Mouse (Mus musculus) thymus, adult 18-20 months (tissue): ENCODE data around the gene Zfp872.
"Not testable (repeated sequence)": the region's sequence is repeated elsewhere in the genome, so short reads cannot be mapped to it uniquely, and the experiment has no call there.

Source experiments
- DNase-seq, 2 experiments: peaks; one replicate each; pipeline ENCODE4 v3.0.0; 2022; ENCODE audit warnings: mixed read lengths in 2 of 2

Zfp872 gene

DNA sequence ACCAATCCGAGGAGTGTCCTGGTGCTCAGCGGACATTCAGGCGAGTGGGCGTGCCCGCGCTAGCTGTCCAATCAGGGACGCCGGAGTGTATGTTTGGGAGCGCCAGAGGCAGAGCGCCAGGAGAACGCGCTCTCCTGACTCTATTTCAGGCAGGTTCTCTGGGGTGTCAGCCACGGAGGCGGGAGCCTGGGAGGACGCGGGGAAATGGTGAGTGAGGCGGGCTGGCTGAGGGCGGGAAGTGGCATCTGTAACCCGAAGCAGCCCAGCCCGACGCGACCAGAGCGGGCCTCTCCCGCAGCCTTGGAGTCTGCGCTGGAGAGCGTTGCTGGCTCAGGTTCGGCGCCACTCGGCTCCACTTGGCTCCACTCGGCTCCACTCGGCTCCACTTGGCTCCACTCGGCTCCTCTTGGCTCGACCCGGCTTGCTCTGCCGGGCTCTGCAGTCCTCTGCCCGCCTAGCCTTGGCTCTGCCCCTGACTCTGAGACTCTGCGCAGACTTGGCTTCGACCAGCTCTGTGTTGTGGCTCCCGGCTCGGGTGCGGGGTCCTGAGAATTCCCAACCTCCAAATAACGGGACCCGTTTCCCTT, at the start of gene Zfp872:
Zfp872 (plus strand) TSS at position 66 of the 587 bp plus-strand sequence.
- no peak for DNase-seq

DNA sequence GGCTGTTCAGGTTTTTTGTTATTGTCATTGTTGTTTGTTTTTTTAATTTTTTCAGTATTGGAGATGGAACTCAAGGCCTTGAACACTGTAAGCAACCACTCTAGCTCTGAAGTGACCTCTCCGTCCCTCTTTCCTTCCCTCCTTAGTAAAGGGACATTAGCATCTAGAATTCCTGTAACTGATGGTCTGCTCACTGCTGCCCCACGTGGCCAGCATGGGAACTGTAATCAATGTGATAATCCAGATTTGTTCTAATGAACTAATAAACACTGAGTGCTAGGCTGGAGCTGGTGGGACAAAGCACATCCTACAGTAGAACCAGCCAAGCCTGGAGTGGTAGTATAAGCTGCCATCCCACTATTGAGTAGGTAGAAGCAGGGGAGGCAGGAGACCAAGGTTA, 49.4 kb upstream of the Zfp872 start:
- DNase-seq: no peak

DNA sequence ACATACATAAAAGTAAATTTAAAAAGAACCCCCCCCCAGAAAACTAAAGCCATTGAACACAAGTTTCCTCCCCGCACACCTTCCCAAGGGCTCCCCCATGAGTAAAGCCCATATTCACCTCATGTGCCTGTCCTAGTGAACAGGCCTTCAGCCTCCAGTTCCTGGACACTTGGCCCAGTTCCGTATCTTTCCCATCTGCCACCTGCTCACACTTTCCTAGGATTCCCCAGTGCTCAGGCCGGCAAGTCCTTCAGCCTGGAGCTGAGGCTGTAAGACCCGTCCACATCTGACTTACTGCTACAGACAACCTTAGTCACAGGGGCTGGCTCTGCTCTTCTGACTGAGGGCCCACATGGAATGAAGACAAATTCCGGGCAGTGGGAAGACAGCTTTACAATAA, 48.1 kb upstream of the Zfp872 start:
- DNase-seq: no peak

DNA sequence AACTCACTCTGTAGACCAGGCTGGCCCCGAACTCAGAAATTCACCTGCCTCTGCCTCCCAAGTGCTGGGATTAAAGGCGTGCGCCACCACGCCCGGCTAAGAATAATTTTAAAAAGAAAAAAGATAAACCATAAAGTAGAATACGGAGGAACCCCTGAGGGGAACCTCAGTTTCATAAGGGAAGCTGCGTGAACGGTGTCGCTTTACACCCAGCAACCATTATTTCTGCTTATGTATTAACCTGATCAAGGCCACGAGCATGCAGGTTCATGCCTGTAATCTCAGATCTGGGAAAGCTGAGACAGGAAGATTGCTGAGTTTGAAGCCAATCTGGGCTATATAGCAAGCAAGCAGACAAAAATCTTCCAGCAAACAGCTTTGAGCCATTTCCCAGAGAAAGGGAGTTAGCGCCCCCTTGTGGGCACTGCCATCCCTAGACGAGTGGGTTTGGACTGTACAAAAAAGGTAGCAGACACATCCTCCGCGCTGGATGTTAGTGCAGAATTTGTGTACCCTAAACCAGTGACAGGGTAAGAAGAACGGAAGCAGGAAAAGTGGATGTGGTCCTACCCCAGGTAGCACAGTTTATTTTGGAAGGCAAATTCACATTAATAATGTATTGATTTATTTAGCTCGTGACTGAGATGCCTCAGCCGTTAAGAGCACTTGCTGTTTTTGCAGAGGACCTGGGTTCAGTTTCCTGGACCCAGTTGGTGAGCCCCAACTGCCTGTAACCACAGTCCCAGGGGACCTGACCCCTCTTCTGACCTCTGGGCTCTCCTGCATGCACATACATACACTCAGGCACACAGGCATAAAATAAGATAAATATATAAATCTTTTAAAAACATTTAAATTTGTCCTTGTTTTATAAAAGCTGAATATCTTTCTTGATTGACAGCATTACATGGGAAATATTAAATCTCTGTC, 44.5 kb upstream of the Zfp872 start:
- DNase-seq: peak; percentile 70 to 76

DNA sequence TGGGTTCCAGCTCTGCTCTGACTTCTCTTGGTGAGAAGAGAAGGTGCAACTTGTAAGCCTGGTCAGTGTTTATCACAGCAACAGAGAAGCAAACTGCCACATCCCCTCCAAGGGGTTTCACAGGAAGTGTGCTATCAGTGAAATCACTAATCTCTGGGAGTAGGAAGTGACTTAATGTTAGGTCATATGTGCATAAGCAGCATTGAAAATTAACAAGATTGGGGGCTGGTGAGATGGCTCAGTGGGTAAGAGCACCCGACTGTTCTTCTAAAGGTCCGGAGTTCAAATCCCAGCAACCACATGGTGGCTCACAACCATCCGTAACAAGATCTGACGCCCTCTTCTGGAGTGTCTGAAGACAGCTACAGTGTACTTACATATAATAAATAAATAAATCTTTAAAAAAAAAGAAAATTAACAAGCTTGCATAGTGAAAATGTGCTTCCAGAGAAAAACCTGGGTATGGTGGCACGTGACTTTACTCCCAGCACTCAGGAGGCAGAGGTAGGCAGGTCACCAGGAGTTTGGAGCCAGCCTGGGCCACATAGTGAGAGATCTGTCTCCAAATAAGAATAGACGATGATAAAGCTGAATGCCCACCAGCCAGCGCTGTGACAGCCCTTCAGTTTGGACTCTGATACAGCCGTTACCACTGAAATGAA, 43.5 kb upstream of the Zfp872 start:
- DNase-seq: no peak

DNA sequence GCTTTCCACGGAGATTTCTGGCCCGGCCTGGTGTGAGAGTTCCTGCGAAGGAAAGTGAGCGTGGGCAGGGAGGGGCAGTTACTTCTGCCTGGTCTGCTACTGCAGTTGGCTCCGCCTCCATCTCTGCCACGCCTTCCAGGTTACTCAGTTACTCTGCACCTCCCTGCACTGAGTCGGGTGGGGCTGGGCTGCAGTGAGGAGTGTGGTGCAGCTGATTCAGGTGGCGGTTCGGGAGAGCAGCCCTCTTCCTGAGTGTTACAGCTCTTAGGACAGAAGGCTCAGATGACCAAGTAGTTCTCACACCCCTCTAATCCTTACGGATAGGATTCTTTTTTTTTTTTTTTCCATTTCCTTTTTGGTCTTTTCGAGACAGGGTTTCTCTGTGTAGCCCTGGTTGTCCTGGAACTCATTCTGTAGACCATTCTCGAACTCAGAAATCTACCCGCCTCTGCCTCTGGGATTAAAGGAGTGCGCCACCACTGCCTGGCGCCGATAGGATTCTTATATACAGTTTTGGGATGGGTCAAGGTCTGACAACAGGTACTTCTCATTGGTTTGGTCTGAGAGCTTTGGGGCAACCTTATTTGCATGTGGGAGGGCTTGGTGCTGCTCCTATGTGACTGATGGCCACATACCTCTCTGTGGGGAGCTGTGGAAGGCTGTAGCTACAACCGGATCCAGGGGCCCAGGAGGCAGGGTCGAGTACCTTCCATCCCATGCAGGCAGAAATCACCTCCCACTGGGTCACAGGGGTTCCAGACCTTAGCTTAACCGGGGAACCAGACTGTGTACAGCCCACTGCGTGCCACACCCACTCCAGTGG, 38.3 kb upstream of the Zfp872 start:
- DNase-seq: no peak

DNA sequence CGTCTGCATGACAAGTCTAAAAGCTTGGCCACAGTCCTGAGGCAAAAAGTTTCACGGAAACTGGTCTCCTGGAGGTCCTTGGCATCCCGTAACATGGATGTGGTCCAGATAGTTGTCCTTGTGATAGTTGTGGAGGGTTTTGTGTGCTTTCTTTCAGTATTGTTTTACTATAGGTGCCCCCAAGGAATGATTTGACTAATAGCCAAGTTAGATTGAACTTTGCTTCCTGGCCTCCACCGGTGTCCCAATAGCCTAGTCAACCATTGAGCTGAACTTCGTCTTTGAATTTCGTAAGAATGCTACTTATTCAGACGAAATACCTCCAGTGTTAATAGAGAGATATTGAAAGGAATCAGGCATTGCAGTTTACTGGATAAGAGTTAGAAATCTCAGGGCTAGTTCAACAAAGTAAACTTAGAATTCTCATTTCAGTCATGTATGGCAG, 37.6 kb upstream of the Zfp872 start:
- DNase-seq: not testable (repeated sequence)

DNA sequence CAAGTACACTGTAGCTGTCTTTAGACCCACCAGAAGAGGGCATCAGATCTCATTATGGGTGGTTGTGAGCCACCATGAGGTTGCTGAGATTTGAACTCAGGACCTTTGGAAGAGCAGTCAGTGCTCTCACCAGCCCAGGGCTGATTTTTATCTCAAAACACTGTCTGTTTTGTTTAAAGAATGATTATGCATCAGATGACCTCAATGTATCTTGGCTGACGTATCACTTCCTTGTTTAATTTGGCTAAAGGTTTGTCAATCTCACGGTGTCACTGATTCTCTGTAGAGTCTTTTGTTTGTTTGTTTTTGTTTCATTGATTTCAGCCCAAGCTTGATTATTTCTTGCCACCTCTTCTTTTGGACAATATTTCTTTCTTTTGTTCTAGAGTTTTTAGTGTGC, 36.9 kb upstream of the Zfp872 start:
- DNase-seq: no peak

DNA sequence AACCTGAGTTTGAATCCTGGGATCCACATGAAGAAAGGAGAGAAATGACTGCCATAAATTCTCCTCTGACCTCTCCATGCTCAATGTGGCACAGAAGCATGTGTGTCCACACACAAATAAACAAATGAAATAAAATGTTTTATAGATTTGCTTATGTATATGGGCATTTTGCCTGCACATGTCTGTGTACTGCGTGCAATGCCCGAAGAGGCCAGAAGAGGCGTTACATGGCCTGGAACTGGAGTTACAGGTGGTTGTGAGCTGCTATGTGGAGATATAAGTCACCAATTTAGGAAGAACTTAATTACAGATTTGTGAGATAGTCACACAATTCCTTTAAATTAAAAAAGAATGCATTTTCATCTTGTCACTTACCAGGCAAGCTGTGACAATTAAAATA, 34.1 kb upstream of the Zfp872 start:
- DNase-seq: no peak

DNA sequence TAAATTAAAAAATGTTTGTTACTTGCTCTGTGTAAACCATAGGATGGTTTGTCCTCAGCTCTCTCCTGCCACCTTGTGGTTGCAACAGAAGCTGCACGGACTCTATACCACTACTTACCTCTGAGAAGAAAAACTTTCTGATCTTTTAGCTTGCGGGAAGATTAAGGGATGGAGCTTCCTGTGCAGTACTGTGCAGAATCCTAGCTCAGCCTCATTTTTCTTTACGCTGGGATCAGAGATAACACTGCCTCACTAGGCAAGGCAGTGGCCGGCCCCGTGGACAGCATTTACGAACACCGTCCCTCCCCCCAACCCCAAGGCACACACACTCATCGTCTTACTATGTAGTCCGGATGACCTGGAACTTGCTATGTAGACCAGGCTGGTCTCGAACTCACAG, 32.3 kb upstream of the Zfp872 start:
- DNase-seq: peak in 1 of 2 experiments; percentile 56

DNA sequence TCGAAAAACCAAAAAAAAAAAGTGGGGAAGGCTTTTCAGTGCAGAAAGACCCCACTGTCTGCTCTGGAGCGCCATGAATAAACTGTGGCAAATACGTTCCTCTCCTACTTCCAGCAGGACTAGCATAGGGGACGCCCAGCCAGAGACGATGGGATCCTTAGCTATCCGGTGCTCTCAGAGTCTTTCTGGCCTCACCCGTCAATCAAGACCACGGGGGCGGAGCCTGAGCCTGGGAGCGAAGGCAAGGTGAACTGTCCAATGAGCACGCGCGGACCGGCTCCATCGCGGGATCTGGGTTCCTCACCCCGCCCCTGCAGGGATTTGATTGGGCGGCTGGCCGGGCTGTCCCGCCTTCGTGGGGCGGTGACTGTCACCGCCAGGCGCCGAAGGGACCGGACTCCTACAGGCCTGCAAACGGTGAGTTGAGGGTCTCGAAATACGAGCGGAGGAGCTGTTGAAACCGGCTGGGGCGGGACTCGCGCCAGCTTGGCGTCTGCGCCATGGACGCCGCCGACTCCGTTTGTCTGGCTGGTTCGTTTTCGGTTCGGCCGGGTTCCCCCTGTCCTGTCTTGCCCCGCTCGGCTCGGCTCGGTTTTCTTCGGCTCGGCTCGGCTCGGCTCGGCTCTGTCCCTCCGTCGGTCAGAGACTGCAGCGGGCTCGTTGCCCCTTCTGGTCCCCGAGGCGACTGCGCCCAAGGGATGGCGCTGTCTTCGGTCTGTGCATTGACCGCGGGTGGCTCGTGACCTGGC, 31.2 kb upstream of the Zfp872 start, which contains the start of gene Pigyl:
Pigyl (plus strand) TSS at position 350 of the 749 bp plus-strand sequence.
- peak; percentile 97 to 99 for DNase-seq

DNA sequence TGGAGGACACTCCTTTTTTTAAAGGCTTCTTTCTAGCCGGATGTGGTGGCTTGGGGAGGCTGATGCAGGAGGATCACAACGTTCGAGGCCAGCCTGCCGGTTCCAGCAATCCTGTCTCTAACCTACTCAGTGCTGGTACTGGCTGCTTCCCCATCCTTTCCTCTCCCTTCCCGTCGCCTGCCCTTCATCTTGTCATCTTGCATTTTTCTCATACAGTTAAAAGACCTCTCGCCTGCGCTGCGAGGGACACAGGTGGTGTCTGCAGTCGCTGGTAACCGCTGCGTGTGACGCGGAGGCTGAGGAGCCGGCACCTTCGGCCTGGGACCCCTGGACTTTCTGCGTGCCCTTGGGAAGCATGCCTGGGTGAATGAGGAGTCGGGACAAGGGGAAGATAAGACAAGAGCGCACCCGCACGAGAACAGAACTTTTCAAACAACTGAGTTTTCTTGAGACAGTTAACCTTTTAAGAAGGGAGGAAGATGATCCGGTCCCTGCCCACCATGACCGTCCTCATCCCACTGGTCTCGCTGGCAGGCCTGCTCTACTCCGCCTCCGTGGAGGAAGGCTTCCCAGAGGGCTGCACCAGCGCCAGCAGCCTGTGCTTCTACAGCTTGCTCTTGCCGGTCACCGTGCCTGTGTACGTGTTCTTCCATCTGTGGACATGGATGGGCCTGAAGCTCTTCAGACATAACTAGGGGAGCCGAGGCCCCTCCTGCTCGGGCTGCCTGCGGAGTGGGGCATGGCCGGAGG, 30.2 kb upstream of the Zfp872 start:
- DNase-seq: no peak

DNA sequence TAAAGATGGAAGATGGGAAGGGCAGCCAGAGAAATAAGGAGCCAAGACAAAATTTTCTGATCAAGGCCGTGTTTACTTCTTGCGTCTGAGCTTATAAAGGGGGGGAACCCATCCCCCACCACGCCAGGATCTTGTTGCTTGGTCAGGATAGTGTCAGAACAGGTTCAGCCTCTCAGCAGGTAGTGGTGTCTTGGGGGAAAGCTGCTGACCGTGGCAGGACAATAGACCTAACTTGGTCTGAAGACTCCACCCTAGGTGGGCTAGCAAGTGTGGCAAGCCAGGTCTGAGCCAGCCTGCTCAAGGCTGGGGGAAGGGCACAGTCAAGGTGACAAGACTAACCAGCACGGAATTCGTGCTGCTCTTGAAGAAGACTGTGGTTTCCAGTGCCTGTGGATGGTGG, 26.6 kb upstream of the Zfp872 start:
- DNase-seq: no peak

DNA sequence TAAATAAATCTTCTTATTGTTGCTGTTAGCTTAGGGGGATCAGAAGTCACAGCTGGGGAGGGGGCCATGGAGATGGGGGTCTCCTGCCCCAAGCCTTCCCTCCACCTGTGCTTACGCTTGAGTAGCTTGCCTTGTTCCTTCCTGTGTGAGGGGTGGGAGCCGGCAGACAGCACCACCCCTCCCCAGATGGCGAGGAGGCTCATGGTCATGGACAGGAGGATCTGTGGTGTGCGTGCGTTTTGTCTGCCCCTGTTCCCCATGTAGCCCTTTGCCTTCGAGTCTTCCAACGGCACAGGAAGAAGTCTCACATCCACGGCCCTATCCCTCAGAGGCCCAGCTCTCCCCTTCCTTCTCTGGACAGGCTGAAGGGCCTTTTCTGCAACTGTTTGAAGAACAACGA, 25.6 kb upstream of the Zfp872 start:
- no peak for DNase-seq

DNA sequence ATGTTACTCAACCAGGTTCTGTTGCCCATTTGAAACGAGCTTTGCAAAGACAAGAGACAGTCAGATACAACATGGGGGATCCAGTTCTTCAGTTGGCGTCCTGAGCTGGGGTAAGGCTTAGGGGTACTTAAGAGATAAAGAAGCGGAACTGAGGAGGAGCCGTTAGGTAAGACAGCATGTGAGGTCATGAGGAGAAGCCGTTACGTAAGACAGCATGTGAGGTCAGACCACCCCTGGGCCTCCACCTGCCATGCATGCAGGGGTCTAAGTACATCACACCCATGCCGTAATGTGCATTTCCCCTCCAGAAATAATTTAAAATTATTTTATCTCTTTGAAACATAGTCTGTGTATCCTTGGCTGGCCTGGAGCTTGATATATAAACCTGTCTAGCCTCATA, 25.0 kb upstream of the Zfp872 start:
- DNase-seq: no peak

DNA sequence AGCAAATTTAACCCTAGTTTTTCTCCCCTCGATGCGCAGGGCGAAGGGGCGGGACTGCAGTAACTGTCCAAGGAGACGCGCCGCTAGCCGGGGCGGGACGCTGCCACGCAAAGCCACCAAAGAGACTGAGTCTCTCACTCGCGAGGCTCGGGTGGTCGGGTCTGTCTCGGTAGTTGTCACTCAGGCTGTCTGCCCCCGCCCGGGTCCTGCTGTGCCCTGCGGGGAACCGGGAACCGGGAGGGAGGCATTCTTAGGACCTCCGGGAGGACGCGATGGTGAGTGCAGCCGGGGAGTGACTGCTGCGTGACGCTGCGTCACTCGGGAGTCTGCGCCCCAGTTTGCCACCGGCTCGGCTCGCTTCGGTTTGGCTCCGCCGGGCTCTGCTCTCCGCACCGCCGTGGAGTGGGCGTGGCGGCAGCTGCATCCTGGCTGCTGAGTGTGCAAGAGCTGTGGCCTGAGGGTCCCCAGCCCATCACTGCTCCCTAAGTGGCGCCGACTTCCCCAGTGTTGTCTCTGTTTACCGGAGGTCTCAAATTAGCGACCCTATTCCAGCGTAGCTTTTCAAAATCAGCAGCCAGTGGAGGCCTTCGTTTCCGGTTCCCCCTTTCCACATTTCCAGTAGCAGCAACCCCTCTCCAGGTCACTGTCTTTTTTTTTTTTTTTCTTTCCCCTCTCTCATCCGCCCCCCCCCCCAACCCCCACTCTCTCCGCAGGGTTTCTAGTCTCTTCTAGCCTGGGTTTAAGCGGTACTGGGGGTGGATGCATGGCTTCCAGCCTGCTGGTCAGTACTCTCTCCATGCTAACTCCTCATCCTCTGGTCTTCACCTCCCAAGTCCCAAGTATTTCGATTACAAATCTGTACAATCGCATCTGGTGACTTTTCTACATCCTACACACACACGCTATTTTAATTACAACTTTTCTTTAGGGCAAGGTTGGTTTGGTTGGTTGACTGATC, 22.9 kb upstream of the Zfp872 start:
- peak; percentile 16 to 23 for DNase-seq

DNA sequence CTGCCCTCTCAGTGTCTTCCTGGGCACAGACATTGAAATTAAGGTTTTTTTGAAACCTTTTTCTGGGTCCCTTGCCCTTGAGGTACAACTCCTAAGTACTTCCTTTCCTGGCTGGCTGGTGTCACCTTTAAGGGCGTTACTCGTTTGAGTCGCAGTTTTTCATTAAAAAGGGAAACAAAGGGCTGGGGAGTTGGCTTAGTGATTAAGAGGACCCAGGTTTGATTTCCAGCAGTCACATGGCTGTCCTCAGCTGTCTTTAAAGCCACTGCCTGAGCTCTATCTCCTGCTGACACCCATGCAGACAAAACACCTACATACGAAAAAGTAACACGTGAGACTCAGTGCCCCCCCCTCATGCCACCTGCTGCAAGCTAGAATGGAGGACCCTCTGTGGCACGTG, 21.9 kb upstream of the Zfp872 start:
- no peak for DNase-seq

DNA sequence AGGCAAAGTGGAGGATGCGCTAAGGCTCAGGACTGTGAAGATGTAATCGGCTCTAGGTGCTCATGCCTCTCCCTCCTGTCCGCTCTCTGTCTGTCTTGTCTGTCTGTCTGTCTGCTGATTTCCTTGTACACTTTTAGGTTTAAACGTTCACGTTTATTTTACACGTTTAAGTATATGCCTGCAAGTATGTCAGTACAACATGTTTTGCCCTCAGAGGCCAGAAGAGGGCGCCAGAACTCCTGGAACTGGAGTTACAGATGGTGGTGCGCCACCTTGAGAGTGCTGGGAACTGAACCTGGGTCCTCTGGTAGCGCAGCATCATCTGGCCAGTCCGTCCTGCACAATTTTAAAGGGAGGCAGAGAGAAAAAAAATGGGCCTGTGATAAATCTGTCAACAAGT, 21.2 kb upstream of the Zfp872 start:
- no peak for DNase-seq

DNA sequence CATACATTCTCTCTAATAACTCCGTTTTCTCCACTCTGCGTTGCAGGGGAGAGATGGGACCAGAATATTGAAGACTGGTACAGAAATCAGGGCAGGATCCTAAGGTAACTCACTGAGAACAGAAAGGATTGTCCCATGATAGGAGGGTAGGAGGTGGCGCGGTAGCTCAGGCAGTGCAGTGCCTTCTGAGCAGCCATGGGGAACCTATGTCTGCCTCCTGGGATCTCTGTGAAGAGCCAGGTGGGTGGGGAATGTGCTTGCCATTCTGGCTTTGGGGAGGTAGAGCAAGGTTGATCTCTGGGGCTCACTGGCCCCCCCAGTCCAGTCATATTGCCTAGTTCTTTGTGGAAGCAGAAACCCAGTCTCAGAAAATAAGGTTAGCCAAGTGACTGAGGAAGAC, 20.1 kb upstream of the Zfp872 start:
- DNase-seq: no peak

DNA sequence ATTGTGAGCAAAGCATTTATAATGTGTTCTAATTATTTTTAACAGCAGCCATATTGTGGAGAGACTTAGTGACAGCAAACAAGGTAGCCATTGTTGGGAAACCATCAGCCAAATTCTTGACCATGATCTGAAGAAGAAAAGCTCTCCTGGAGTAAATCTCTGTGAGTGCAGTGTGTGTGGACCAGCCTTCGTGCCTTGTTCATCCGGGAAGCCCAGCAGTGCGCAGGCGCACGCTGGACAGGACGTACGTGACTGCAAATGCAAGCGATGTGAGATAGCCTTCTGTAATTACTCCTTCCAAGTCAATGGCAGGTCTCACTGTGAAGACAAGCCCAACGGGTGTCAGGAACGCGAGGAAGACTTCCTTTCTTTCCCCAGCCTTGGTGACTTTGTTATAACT, 18.6 kb upstream of the Zfp872 start:
- DNase-seq: no peak
